Mouse (Mus musculus) cerebellum, adult 9-11 months (tissue): ENCODE results near the gene Suco.

Experiments used
- DNase-seq: peaks from one replicate; pipeline ENCODE4 v3.0.0; 2022

The Suco gene

GRCm38 (mm10) chr1:161894126-161894525 is 17.6 kb upstream of the Suco start:
- no peak for DNase-seq

DNA sequence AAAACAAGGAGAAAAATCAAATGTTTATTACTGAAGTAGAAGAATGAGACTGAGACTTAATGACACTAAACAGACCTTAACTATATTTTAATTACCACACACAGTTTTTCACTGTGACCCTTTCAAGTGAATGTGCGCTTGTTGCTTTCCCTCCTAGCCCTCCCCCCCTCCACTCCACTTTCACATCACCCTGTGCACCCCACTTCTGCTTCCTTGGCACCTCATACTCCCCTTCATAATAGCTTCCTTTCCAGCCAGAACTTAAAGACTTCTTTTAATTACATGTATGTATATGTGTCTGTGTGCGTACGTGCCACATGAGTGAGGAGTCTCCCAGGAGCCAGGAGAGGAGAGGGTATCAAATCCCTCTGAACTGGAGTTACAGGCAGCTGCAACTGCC is 12.3 kb upstream of the Suco start:
- DNase-seq = no peak

- DNase-seq = no peak
Measured at GRCm38 (mm10) chr1:161887679-161888260, 11.3 kb upstream of the Suco start.

GRCm38 (mm10) chr1:161885762-161886161 is 9.3 kb upstream of the Suco start:
- DNase-seq = no peak

GRCm38 (mm10) chr1:161877580-161878142 is 1.2 kb upstream of the Suco start:
- peak; percentile 43 for DNase-seq

GRCm38 (mm10) chr1:161875706-161876552 is 553 bp downstream of the Suco start:
- no peak for DNase-seq

- DNase-seq = no peak
Measured at GRCm38 (mm10) chr1:161869422-161869821, 7.1 kb downstream of the Suco start.

- DNase-seq = no peak
Measured at GRCm38 (mm10) chr1:161868413-161868812, 8.1 kb downstream of the Suco start.

- DNase-seq = no peak
Measured at GRCm38 (mm10) chr1:161863742-161864141, 12.7 kb downstream of the Suco start.

DNA sequence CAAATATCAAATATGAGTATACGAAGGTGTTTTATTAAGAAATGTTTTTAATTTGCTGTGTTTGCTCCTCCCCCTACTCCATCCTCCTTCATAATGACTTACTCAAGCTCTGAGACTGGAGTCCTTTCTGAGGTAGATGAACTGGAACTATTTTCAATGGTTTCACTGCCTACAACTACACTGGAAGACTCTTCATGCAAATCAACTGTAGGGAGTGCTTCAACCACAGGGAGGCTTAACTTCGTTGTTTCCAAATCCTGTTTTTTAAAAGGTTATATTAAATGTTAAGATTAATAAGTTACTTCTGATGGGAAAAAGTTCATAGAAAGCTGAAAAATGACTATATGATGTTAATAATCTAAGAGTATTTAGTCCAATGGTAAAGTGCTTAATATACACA is 17.2 kb downstream of the Suco start:
- DNase-seq = no peak

DNA sequence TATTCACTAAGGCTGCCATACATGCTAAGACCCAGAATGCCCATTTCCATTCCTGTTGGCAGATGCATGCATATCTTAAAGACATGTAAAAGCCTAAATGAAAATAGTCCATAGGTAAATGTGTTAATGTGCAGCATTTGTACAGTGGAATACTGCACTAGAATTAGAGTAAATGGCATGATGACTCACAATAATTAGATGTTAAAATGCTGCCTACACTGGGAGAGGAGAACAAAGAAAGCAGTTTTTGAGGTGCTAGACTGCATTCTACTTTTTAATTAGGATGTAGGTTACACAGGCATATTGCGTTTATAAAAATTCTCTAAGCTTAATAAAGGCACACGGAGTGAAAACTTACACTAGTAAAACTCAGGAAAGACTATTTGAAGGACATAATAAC is 49.8 kb downstream of the Suco start:
- no peak for DNase-seq

GRCm38 (mm10) chr1:161809428-161809827 is 67.1 kb downstream of the Suco start:
- DNase-seq = no peak

DNA sequence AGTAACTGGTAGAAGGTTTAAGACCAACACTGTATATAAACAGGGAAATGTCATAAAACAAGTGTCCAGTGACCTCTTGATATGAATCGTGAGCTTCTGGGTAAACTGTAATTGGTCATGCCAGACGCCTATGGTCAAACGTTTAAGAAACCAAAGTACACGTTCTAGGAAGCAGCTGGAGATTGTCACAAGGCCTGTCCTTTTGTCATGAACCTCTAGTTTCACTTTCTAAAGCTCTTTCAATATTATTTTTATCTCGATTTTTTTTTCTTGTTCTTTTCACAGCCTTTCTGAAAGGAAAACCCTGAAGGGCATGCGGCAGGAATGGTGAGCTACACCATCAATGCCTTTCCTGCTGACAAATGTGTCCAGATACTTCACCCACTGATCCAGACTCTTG is 67.5 kb downstream of the Suco start:
- DNase-seq = no peak

GRCm38 (mm10) chr1:161804541-161804971 is 71.9 kb downstream of the Suco start:
- no peak for DNase-seq

- no peak for DNase-seq
Measured at GRCm38 (mm10) chr1:161801321-161801720, 75.2 kb downstream of the Suco start.

DNA sequence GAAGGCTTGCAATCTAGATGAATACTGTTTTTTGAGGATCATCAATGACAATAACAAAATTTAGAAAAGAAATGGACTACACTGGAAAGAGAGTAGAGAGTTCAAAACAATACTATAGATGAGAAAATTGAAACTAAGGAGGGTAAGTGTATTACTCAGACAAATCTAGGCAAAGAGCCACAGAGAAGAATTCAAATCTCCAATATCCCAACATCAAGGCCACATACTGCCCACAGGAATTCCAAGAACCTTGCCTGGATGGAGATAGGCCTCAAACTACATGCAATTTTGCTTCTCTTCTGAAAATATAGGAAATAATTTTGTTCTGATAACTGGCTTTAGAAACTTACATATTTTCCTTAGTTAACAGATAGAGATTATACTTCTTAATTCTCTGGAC is 76.2 kb downstream of the Suco start:
- DNase-seq = no peak

GRCm38 (mm10) chr1:161799791-161800190 is 76.7 kb downstream of the Suco start:
- no peak for DNase-seq

DNA sequence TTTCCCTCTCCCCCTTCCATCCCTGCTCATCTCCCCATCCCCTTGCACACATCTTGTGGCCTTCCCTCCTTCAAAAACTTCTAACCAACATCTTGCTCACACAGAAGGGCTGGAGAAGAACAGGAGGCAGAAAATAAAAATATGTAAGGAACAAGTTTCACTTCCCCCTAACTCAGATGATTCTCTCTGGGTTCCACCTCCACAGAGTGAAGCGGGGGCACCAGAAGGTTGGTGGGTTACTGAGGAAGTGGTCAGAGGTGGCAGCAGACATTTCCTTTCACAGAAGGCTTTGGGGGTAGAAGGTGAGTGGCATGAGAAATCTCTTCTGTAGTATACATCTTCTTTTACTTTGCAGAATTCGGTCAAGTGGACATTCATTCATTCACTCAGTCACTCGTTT is 77.6 kb downstream of the Suco start:
- no peak for DNase-seq

DNA sequence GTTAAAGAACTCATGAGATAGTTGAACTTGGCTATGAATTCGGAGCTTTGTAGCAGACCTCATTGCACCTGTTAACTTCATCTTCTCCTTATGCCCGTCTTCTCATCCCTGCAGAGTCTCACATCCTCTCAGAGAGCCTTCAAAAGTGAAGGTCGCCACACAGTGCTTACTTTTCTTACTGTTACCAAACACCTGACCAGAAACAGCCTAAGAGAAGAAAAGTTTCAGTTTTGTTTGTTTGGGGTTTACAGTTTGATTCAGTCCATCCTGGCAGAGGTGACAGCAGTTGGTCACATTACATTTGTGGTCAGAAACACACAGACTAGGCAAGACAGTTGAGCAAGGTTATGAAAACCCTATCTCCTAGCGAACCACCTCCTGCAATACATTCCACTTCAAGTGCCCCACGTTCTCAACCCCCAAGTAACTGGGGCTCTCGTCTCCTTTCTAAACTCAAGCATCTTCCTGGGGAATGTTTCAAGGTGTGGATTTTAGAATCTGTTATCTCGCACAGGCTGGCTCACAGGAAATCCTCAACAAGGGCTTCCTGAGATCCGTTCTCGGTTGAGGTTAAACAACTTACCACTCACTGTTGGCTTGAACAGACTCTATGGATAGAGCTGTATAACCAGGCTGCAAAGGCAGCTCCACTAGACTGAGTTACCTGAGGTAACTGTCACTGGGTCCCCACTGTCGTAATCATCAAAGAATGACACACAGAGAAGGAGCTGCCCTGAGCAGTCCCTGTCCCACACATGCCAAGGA is 81.9 kb downstream of the Suco start:
- no peak for DNase-seq

DNA sequence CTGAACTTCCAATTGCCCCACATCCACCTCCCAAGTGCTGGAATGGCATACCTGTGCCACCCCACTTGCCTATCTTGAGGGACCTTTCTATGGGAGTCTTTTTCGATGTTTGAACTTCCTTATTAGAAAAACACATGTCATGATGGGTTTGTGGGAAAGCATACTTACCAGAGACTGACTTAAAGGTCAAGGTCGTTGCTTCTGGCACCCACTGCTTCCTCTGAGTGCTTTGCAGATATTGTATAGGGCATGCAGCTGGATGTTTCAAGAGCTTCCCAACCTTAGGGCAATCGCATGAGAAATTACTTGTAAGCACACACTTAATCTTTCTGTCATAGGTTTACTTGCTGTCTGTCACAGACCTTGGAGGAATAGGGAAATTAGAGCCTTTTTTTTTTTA is 83.2 kb downstream of the Suco start:
- DNase-seq = no peak

DNA sequence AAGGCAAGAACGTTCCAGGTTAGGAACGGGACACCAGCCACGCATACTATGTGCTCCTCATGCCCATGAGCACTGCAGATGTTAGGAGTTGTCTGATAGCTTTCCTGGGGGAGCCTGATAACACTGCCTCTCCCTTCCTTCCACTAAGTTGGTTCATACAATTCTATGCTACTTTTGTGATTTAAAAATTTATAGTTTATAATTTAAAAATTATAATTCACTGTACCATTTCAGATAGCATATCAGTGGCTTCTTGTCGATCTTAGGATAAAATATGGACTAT is 83.9 kb downstream of the Suco start:
- DNase-seq = no peak

- DNase-seq = no peak
Measured at GRCm38 (mm10) chr1:161791854-161792686, 84.4 kb downstream of the Suco start.

GRCm38 (mm10) chr1:161788339-161788738 is 88.1 kb downstream of the Suco start, which contains the start of gene Fasl:
Gene Fasl, minus strand, starts transcription at chr1:161788495.
- DNase-seq = no peak
